Comparison of ENCODE assay signal across 8 mouse cellular contexts in genomic region chr8:93917859-93918421, GRCm38 (mm10).
DNase-seq lines count a peak whose midpoint lies in the region; ATAC-seq lines count a peak whose summit lies in the region.

No protein-coding gene starts in this region.

- no peaks in the 10 kb centered on the region for H3K9me3 ChIP-seq in embryonic facial prominence, embryonic 11.5 days (replicated peaks; ENCODE audit: control insufficient read depth, low read length)
- no peaks in the 10 kb centered on the region for H3K9me3 ChIP-seq in neural tube, embryonic 11.5 days (ENCODE audit: control insufficient read depth, low read length)

- H3K9ac ChIP-seq in embryonic facial prominence, embryonic 11.5 days (replicated peaks; ENCODE audit: low read length) = no peak overlapping the region
- H3K9ac ChIP-seq in neural tube, embryonic 11.5 days (ENCODE audit: low read length) = no peak overlapping the region

- ATAC-seq in embryonic facial prominence, embryonic 11.5 days (replicated peaks; ENCODE audit: insufficient number of reproducible peaks, low FRiP score, low TSS enrichment, low read depth) = peak; percentile 80
- ATAC-seq in neural tube, embryonic 11.5 days (ENCODE audit: insufficient read depth, low FRiP score, low TSS enrichment) = peak; percentile 84
- no peak for ATAC-seq in activated CD4-positive, CD25-positive, alpha-beta regulatory T cell, adult 4 months

- WGBS in embryonic facial prominence, embryonic 11.5 days = 26% methylated on average over 13 of the region's 13 CpGs
- WGBS in neural tube, embryonic 11.5 days = 23% methylated on average over 13 of the region's 13 CpGs

- no peaks in the 10 kb centered on the region for H3K4me1 ChIP-seq in embryonic facial prominence, embryonic 11.5 days (ENCODE audit: control insufficient read depth, insufficient read depth, low read length)
- peaks cover 13% of the 10 kb centered on the region for H3K4me1 ChIP-seq in neural tube, embryonic 11.5 days (ENCODE audit: control insufficient read depth, insufficient read depth, low read length)

- H3K36me3 ChIP-seq in embryonic facial prominence, embryonic 11.5 days (replicated peaks; ENCODE audit: control insufficient read depth, insufficient read depth, low read depth, low read length) = no peaks in the 10 kb centered on the region
- no peaks in the 10 kb centered on the region for H3K36me3 ChIP-seq in neural tube, embryonic 11.5 days (ENCODE audit: control insufficient read depth, insufficient read depth, low read length)

- H3K27me3 ChIP-seq in embryonic facial prominence, embryonic 11.5 days (ENCODE audit: control insufficient read depth, insufficient read depth, low read length) = no peaks in the 10 kb centered on the region
- no peaks in the 10 kb centered on the region for H3K27me3 ChIP-seq in neural tube, embryonic 11.5 days (ENCODE audit: control insufficient read depth, insufficient read depth, low read length)

- peak; percentile 23 for DNase-seq in urinary bladder, postnatal 14 days (ENCODE audit: low spot score)
- no peak for DNase-seq in urinary bladder, postnatal 4 days (ENCODE audit: low spot score in 2 of 2)
- DNase-seq in embryonic facial prominence, embryonic 11.5 days (ENCODE audit: low spot score) = peak; percentile 43
- DNase-seq in heart, postnatal 10 days = peak; percentile 63 to 68
- DNase-seq in left cerebral cortex, adult 9 months (ENCODE audit: low spot score in 2 of 2) = peak; percentile 82 to 87
- DNase-seq in neural tube, embryonic 11.5 days (ENCODE audit: low spot score) = peak; percentile 61
- no peak for DNase-seq in yolk sac, embryonic 10.5 days (ENCODE audit: low spot score)

- H3K4me2 ChIP-seq in embryonic facial prominence, embryonic 11.5 days (ENCODE audit: low read depth, low read length) = no peak overlapping the region
- no peak overlapping the region for H3K4me2 ChIP-seq in neural tube, embryonic 11.5 days (ENCODE audit: low read depth)

- H3K4me3 ChIP-seq in embryonic facial prominence, embryonic 11.5 days (ENCODE audit: low read depth, low read length) = no peak overlapping the region
- H3K4me3 ChIP-seq in neural tube, embryonic 11.5 days (ENCODE audit: low read depth, low read length) = no peak overlapping the region

- H3K27ac ChIP-seq in embryonic facial prominence, embryonic 11.5 days (replicated peaks; ENCODE audit: low read depth, low read length) = peak overlapping the region; percentile 52
- peak overlapping the region; percentile 87 for H3K27ac ChIP-seq in neural tube, embryonic 11.5 days (ENCODE audit: low read depth, low read length)

- intact Hi-C loops in heart, postnatal 10 days (cut with DNase I) = no loop called here

Comparison
In these comparisons a context has a peak if more than half of its experiments do, and no peak if none do; other contexts are left out.
1. DNase-seq: peak in urinary bladder, postnatal 14 days (single experiment), embryonic facial prominence, embryonic 11.5 days (single experiment), heart, postnatal 10 days (2 of 2), left cerebral cortex, adult 9 months (2 of 2) and neural tube, embryonic 11.5 days (single experiment); none in urinary bladder, postnatal 4 days (0 of 2) and yolk sac, embryonic 10.5 days (single experiment).